Mouse (Mus musculus) liver, embryonic 11.5 days (tissue): Measurements from ENCODE around the gene Slc5a4a. TPM values are rescaled to one million over a fixed set of nuclear protein-coding genes. Genes with fewer than 3 reads are reported as not detected.

ENCODE experiments used
- ATAC-seq: fragments of 200-750 bp; cut with Nextera tagmentation; replicated peaks from 2 replicates; pipeline ENCODE4 v1.8.0; 2017; ENCODE audit warnings: moderate number of reproducible peaks, mild to moderate bottlenecking, moderate TSS enrichment, moderate library complexity; ENCODE audit not compliant: low FRiP score
- DNase-seq: peaks from one replicate; pipeline ENCODE4 v3.0.0-alpha.2; 2017; ENCODE audit warnings: low spot score
- H3K27ac ChIP-seq: fragments of 300-500 bp; sonication (generic); 2 replicates; pipeline ENCODE4 v1.5.1; 2014; ENCODE audit warnings: mild to moderate bottlenecking, low read depth, low read length, control low read depth
- H3K27me3 ChIP-seq: fragments of 300-500 bp; sonication (generic); replicated peaks from 2 replicates; pipeline ENCODE4 v1.6.1; 2014; ENCODE audit warnings: low read length, mixed read lengths; ENCODE audit not compliant: control insufficient read depth, insufficient read depth
- H3K36me3 ChIP-seq: fragments of 300-500 bp; sonication (generic); 2 replicates; pipeline ENCODE4 v1.6.1; 2014; ENCODE audit warnings: mild to moderate bottlenecking, low read length, moderate library complexity, mixed read lengths; ENCODE audit not compliant: control insufficient read depth, insufficient read depth
- H3K4me1 ChIP-seq: fragments of 300-500 bp; sonication (generic); replicated peaks from 2 replicates; pipeline ENCODE4 v1.6.1; 2014; ENCODE audit warnings: low read length, mixed read lengths; ENCODE audit not compliant: control insufficient read depth, insufficient read depth
- H3K4me2 ChIP-seq: fragments of 300-500 bp; sonication (generic); 2 replicates; pipeline ENCODE4 v1.6.1; 2014; ENCODE audit warnings: mild to moderate bottlenecking, control low read depth, moderate library complexity
- H3K4me3 ChIP-seq: fragments of 300-500 bp; sonication (generic); 2 replicates; pipeline ENCODE4 v1.5.1; 2014; ENCODE audit warnings: low read depth, low read length, control low read depth
- H3K9ac ChIP-seq: fragments of 300-500 bp; sonication (generic); 2 replicates; pipeline ENCODE4 v1.6.1; 2014; ENCODE audit warnings: low read depth, low read length, control low read depth
- H3K9me3 ChIP-seq: fragments of 300-500 bp; sonication (generic); 2 replicates; pipeline ENCODE4 v1.6.1; 2016; ENCODE audit warnings: low read length, inconsistent platforms, mixed read lengths; ENCODE audit not compliant: control insufficient read depth
- WGBS: fragments of 180-500 bp; shearing (Covaris S2); extraction: QIAGEN DNeasy Blood & Tissue Kit; methylation state at CpG from one replicate; pipeline ENCODE4 v1.1.7; 2014; 5-methylcytosine and 5-hydroxymethylcytosine counted together
- polyA plus RNA-seq: library from polyadenylated mRNA; unstranded; fragments of >200 nt; fragmentation: Nextera tagmentation; extraction: Ambion mirVana; gene quantifications from 2 replicates; pipeline ENCODE4 v1.2.1, GENCODE M21; 2014

The Slc5a4a gene
- 0.08 TPM in 1 of 2 replicates, not detected in the other for polyA plus RNA-seq

DNA sequence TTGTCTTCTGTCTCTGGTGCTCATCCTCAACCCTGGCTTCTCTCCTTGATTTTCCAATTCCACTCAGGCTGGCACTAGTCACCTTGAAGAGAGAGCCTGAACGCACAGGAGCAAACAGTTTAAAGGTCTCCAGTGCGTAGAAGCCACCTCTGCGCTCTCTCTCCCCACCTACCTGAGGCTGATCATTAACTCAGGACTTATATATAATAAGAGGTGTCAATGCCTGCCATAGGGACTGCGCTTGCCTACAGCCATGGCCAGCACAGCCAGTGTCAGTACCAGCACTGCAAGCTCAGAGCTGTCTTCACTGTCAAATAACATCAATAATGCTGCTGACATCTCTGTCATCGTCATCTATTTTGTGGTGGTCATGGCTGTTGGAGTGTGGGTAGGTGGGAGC is at the start of gene Slc5a4a:
Gene Slc5a4a, plus strand, starts transcription at position 174 of the 400 bp plus-strand sequence.
- ATAC-seq (no peak), DNase-seq (no peak)
- 80% methylated on average over 5 of the region's 5 CpGs for WGBS
- no peaks in the 10 kb centered on the region for H3K4me1 ChIP-seq
- no peak within 1 kb of the TSS for H3K9ac ChIP-seq
- H3K9me3 ChIP-seq, result no peaks in the 10 kb centered on the region
- H3K4me2 ChIP-seq, result no peak within 1 kb of the TSS
- H3K4me3 ChIP-seq, result no peak within 1 kb of the TSS
- no peaks in the 10 kb centered on the region for H3K27me3 ChIP-seq
- no peak within 1 kb of the TSS for H3K27ac ChIP-seq
- no peaks in the 10 kb centered on the region for H3K36me3 ChIP-seq

DNA sequence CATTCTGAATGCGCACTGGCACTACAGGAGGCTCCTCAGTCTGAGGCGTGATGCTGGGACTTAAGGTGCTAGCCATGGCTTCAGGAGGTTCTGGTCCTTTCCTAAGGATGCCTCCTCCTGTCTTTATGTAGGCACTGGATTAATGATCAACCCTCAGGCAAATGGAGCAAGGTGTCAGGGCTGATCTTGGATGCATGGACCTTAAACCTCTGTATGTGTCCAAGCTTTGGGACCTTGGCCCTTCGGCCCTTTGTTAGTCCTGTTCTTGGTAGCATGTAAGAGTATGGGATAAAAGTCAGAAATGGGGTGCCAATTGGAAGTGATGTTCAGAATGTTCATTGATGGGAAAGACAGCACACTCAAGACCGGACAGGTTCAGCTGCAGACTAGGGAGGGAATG is 36.4 kb upstream of the Slc5a4a start, which contains the start of gene Slc5a4b:
Gene Slc5a4b, minus strand, starts transcription at position 101 of the 400 bp plus-strand sequence.
- H3K4me1 ChIP-seq, result no peaks in the 10 kb centered on the region
- ATAC-seq (no peak), DNase-seq (no peak)
- H3K9ac ChIP-seq, result no peak within 1 kb of the TSS
- WGBS, result 83% methylated on average over 4 of the region's 4 CpGs
- H3K4me2 ChIP-seq, result no peak within 1 kb of the TSS
- no peaks in the 10 kb centered on the region for H3K36me3 ChIP-seq
- H3K27ac ChIP-seq, result no peak within 1 kb of the TSS
- no peaks in the 10 kb centered on the region for H3K27me3 ChIP-seq
- peaks cover 2% of the 10 kb centered on the region; the same call in 1 of the 2 replicates for H3K9me3 ChIP-seq
- H3K4me3 ChIP-seq, result no peak within 1 kb of the TSS

DNA sequence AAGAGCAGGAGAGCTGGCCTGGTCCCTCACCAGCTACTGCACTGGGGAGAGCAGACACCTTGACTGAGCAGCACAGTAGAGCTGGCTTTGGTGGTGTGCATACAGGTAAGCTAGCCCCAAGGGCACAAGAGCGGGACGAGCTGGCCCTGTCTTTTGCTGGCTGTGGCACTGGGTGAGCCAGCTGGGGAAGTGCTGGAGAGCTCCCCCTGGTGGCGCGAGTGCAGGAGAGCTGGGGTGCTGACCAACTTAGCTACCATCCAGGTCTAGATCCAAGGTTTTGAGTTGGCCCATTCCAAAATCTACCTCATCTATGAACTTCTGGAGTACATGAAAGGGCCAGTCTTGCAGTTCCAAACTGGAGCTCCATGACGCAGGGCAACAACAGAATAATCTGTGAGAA is 29.3 kb upstream of the Slc5a4a start:
- Histone ChIP-seq H3K36me3 (no peaks in the 10 kb centered on the region), H3K4me3 (no peak overlapping the region), H3K9me3 (peaks cover 2% of the 10 kb centered on the region; the same call in 1 of the 2 replicates), H3K27me3 (no peaks in the 10 kb centered on the region), H3K4me2 (no peak overlapping the region), H3K27ac (no peak overlapping the region), H3K9ac (no peak overlapping the region), H3K4me1 (no peaks in the 10 kb centered on the region)
- 34% methylated on average over 5 of the region's 5 CpGs for WGBS
- ATAC-seq (no peak), DNase-seq (peak; percentile 56)

DNA sequence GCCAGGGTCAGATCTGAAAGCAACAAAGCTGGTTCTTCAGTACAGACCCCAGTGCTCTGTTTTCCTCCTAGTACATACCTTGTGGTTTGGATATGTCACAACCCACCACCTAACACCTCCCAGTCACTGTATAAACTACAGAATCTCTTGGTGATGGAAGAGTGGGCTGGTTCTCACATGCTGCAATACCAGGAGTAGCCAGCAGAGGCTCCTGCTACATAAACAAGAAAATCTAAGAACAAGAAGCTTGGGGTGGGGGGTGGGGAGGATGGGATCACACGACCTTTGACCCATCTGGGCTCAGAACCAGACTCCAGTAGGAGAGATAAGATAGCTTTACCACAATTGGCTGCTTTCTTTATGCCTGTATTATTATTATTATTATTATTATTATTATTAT is 28.5 kb upstream of the Slc5a4a start:
- Histone ChIP-seq H3K36me3 (no peaks in the 10 kb centered on the region), H3K9me3 (peaks cover 2% of the 10 kb centered on the region; the same call in 1 of the 2 replicates), H3K4me3 (no peak overlapping the region), H3K4me1 (no peaks in the 10 kb centered on the region), H3K9ac (no peak overlapping the region), H3K4me2 (no peak overlapping the region), H3K27me3 (no peaks in the 10 kb centered on the region), H3K27ac (no peak overlapping the region)
- no peak for ATAC-seq
- DNase-seq, result no peak
- WGBS, result 11% methylated on average over 1 of the region's 1 CpGs

DNA sequence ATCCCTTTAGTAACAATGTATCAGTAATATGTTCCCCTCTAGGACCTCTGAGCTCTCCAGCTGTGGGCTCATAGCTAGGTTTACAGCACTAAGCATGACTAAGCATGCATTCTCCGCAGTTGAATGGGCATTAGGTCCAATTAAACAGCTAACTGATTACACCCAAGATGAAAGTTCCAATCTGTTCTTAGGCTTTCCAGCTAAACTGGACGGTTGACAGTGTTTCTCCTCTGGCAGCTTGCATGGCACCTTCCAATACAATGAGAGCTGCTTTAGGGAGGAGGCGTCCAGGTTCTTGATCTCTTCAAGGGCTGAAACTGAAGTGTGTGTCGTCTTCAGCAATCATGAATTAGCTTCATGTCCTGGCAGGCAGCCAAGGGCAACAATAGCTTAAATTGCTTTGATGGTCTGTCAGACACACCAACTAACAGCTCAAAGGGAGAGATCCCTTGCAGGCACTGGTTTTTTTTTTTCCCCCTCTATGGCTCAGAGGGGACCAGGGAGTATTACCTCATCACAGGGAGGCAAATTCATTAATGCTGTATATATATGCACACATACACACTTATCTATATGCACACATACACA is 27.0 kb upstream of the Slc5a4a start:
- no peak overlapping the region for H3K4me2 ChIP-seq
- WGBS, result 59% methylated on average over 4 of the region's 4 CpGs
- DNase-seq, result no peak

DNA sequence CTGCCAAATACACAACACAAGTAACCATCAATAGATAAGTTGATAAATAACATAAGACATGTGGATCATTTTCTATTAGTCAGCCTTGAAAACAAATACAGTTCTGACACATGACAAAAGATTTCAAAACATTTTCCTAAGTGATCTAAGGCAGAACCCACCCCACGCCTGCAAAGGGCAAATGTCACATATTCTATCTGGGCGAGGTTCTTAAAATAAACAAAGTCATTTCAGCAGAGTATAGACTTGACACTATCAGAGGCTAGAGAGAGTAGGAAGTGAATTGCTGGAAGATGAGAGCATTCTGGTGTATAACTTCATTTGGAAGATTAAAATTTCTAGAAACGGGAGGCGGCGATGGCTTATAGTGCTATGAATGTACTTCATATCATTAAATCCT is 25.8 kb upstream of the Slc5a4a start:
- H3K4me1 ChIP-seq, result no peaks in the 10 kb centered on the region
- no peaks in the 10 kb centered on the region for H3K9me3 ChIP-seq
- H3K36me3 ChIP-seq, result no peaks in the 10 kb centered on the region
- no peak for DNase-seq
- H3K4me2 ChIP-seq, result no peak overlapping the region
- no peak overlapping the region for H3K27ac ChIP-seq
- H3K27me3 ChIP-seq, result no peaks in the 10 kb centered on the region
- no peak overlapping the region for H3K4me3 ChIP-seq
- H3K9ac ChIP-seq, result no peak overlapping the region
- ATAC-seq, result no peak
- 65% methylated on average over 5 of the region's 5 CpGs for WGBS

More for the DNA sequence above, 27.0 kb upstream of the Slc5a4a start:
- H3K9ac ChIP-seq, result no peak overlapping the region
- H3K36me3 ChIP-seq, result no peaks in the 10 kb centered on the region
- H3K9me3 ChIP-seq, result no peaks in the 10 kb centered on the region
- no peak for ATAC-seq
- no peak overlapping the region for H3K27ac ChIP-seq
- H3K4me3 ChIP-seq, result no peak overlapping the region
- H3K4me1 ChIP-seq, result no peaks in the 10 kb centered on the region
- no peaks in the 10 kb centered on the region for H3K27me3 ChIP-seq

DNA sequence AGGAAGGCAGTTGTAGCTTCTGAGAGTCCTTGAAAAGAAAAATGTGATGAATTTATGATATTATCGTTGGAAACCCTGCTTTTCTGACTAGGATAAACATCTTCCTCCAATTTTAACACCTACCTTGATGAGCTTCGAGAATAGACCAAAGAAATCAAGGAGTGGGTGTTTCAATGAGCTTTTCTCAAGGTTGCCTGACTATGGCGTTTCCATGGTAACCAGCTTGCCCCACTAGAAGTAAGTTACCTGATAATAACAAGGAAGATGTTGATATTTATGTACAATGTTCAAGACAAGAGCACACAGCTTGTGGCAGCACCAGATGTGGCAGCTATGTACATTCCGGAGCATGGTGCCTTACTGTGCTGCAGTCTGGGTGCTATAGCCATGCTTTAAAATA is 14.7 kb upstream of the Slc5a4a start:
- Histone ChIP-seq H3K4me3 (no peak overlapping the region), H3K36me3 (no peaks in the 10 kb centered on the region), H3K27ac (no peak overlapping the region), H3K9ac (no peak overlapping the region), H3K4me2 (no peak overlapping the region), H3K27me3 (no peaks in the 10 kb centered on the region), H3K9me3 (no peaks in the 10 kb centered on the region), H3K4me1 (no peaks in the 10 kb centered on the region)
- WGBS, result 68% methylated on average over 4 of the region's 4 CpGs
- DNase-seq (no peak), ATAC-seq (no peak)

DNA sequence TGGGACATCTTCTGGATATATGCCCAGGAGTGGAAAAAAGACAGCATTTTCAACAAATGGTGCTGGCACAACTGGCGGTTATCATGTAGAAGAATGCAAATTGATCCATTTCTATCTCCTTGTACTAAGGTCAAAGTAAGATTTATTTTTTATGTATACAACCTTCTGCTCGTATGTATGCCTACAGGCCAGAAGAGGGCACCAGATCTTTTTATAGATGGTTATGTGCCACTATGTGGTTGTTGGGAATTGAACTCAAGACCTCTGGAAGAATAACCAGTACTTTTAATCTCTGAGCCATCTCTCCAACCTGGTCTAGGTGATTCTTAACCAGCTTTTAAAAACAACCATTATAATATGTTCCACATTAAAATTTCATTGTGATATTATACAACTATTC is 10.9 kb upstream of the Slc5a4a start:
- no peaks in the 10 kb centered on the region for H3K27me3 ChIP-seq
- ATAC-seq (no peak), DNase-seq (no peak)
- no peak overlapping the region for H3K4me3 ChIP-seq
- no peak overlapping the region for H3K27ac ChIP-seq
- no peak overlapping the region for H3K9ac ChIP-seq
- H3K9me3 ChIP-seq, result no peaks in the 10 kb centered on the region
- no peak overlapping the region for H3K4me2 ChIP-seq
- no peaks in the 10 kb centered on the region for H3K36me3 ChIP-seq
- H3K4me1 ChIP-seq, result no peaks in the 10 kb centered on the region
- 65% methylated on average over 2 of the region's 2 CpGs for WGBS

DNA sequence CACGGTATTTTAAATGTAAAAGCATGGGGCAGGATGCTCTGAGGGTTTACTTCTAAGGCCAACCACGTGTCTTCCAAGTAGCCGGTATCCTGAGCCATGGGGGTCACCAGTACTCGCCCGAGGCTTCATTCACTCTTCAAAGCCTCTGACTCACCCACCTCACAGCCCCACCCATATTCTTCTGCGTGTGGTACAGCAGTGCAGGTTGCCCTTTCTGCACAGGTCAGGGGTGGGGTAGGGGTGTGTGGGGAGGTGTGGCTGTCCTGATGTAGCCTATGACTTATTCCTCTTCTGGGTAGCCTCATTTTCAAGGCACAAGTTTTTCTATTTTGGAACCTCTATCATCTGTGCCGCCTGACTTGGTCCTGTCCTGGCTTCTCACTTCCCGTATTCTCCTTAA is 405 bp upstream of the Slc5a4a start:
- no peaks in the 10 kb centered on the region for H3K9me3 ChIP-seq
- no peak overlapping the region for H3K4me3 ChIP-seq
- WGBS, result 65% methylated on average over 8 of the region's 8 CpGs
- no peak overlapping the region for H3K27ac ChIP-seq
- H3K27me3 ChIP-seq, result no peaks in the 10 kb centered on the region
- no peaks in the 10 kb centered on the region for H3K4me1 ChIP-seq
- ATAC-seq, result no peak
- no peak overlapping the region for H3K9ac ChIP-seq
- H3K4me2 ChIP-seq, result no peak overlapping the region
- DNase-seq, result peak; percentile 27
- no peaks in the 10 kb centered on the region for H3K36me3 ChIP-seq
